ENCODE assay signal across 8 mouse cellular contexts in the genomic region with DNA sequence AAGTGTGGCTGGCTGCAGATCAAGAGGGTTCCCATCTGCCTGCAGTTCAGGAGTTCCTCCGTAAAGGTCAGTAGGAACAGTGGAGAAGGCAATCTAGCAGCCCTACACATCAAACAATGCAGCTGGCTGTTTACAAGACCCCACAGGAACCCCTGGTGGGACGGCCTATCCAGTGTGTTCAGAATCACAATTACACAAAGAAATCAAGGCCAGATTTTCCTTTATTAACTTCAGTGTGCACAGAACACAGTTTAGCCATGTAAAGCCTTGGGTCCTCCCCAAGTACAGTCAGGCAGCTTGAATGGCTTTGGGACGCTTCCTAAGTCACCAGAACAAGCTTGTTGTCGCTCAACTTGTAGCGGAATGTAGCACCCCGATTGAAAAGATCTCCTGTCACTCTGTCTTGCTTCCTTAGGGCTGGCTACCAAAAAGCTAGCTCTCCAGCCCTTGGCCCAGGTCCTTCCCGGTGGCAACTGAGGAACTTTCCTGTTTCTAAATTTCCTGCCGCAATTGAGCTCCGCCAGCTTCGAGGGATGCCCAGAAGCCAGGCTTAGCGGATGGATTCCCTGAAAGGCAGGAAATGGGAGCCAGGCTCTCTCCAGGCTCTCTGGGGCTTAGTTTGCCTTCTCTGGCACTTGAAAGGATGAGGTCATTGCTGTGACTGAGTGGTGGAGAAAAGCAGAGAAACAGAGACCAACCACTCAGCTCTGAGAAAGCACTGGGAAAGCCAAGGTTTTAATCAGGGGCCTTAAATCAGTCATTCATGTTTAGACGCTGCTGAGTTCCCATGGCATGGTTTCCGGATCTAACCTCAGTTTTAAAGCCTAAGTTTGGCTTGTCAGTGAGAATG.
DNase-seq lines count a peak whose midpoint lies in the region; ATAC-seq and TF ChIP-seq lines count a peak whose summit lies in the region.

No protein-coding gene starts in this region.

- 62% methylated on average over 13 of the region's 13 CpGs for whole genome bisulfite sequencing in forebrain, embryonic 14.5 days
- WGBS in midbrain, postnatal 0 days, result 64% methylated on average over 13 of the region's 13 CpGs

- no peaks in the 10 kb centered on the region for H3K27me3 ChIP-seq in E14TG2a.4 (ENCODE audit: insufficient read depth, low read length)
- H3K27me3 ChIP-seq in forebrain, embryonic 14.5 days (replicated peaks; ENCODE audit: control insufficient read depth, insufficient read depth, low read length), result no peaks in the 10 kb centered on the region
- no peaks in the 10 kb centered on the region for H3K27me3 ChIP-seq in midbrain, postnatal 0 days (ENCODE audit: insufficient read depth, low read length)

- H3K9ac ChIP-seq in forebrain, embryonic 14.5 days (ENCODE audit: low read length), result no peak overlapping the region
- H3K9ac ChIP-seq in midbrain, postnatal 0 days (replicated peaks; ENCODE audit: low read length, poor library complexity, severe bottlenecking), result no peak overlapping the region

- peaks cover 50% of the 10 kb centered on the region for H3K4me1 ChIP-seq in E14TG2a.4 (replicated peaks; ENCODE audit: low read depth, low read length)
- no peaks in the 10 kb centered on the region for H3K4me1 ChIP-seq in forebrain, embryonic 14.5 days (ENCODE audit: control insufficient read depth, insufficient read depth, low read length)
- H3K4me1 ChIP-seq in midbrain, postnatal 0 days (ENCODE audit: insufficient read depth, low read length), result no peaks in the 10 kb centered on the region

- TF ChIP-seq CTCF in E14TG2a.4 (conservative IDR thresholded peaks at IDR 0.05; ENCODE audit: low read length), result no peak
- no peak for TF ChIP-seq CTCF in midbrain, postnatal 0 days (IDR thresholded peaks at IDR 0.05)

- H3K27ac ChIP-seq in forebrain, embryonic 14.5 days (ENCODE audit: low read depth, low read length), result no peak overlapping the region
- H3K27ac ChIP-seq in midbrain, postnatal 0 days (ENCODE audit: low read depth, low read length), result no peak overlapping the region

- 0 out of 2 replicates have a peak, but pooled peaks cover 4% of the 10 kb centered on the region for H3K9me3 ChIP-seq in E14TG2a.4 (ENCODE audit: low read length)
- no peaks in the 10 kb centered on the region for H3K9me3 ChIP-seq in forebrain, embryonic 14.5 days (replicated peaks; ENCODE audit: control insufficient read depth, low read length)
- no peaks in the 10 kb centered on the region for H3K9me3 ChIP-seq in midbrain, postnatal 0 days (ENCODE audit: low read length)

- peak; percentile 16 for DNase-seq in adrenal gland, postnatal 10 days
- DNase-seq in adrenal gland, adult 8-10 months, result no peak
- DNase-seq in forebrain, embryonic 14.5 days (ENCODE audit: low spot score), result peak; percentile 59
- peak; percentile 33 for DNase-seq in midbrain, postnatal 0 days (ENCODE audit: low spot score)
- no peak for DNase-seq in urinary bladder, adult 2 months (ENCODE audit: low spot score)
- DNase-seq in layer of hippocampus, adult 18-20 months (ENCODE audit: low spot score in 2 of 2), result no peak

- H3K4me2 ChIP-seq in forebrain, embryonic 14.5 days (ENCODE audit: low read length), result no peak overlapping the region
- H3K4me2 ChIP-seq in midbrain, postnatal 0 days (ENCODE audit: low read depth, low read length, poor library complexity, severe bottlenecking), result no peak overlapping the region

- no peaks in the 10 kb centered on the region for H3K36me3 ChIP-seq in E14TG2a.4 (ENCODE audit: insufficient read depth, low read length)
- no peaks in the 10 kb centered on the region for H3K36me3 ChIP-seq in forebrain, embryonic 14.5 days (ENCODE audit: control insufficient read depth, insufficient read depth, low read length)
- no peaks in the 10 kb centered on the region for H3K36me3 ChIP-seq in midbrain, postnatal 0 days (ENCODE audit: insufficient read depth, low read length)

- peak; percentile 34; the same call in 1 of the 2 replicates for ATAC-seq in forebrain, embryonic 14.5 days
- ATAC-seq in hematopoietic stem cell, adult 5-6 weeks (replicated peaks in 1 of 2; ENCODE audit: insufficient read depth in 1 of 2, low FRiP score in 2 of 2, low TSS enrichment in 1 of 2, low read depth in 1 of 2, poor library complexity in 2 of 2, severe bottlenecking in 2 of 2), result 0 out of 4 replicates have a peak, but pooled peaks have one; percentile 56
- ATAC-seq in midbrain, postnatal 0 days (ENCODE audit: low FRiP score), result no peak

- 0 out of 2 replicates have a peak overlapping the region, but pooled peaks have one; percentile 13 for H3K4me3 ChIP-seq in E14TG2a.4 (replicated peaks; ENCODE audit: low read length)
- no peak overlapping the region for H3K4me3 ChIP-seq in forebrain, embryonic 14.5 days (ENCODE audit: low read depth, low read length)
- no peak overlapping the region for H3K4me3 ChIP-seq in midbrain, postnatal 0 days (ENCODE audit: low read depth, low read length)

Comparison
In these comparisons a context has a peak if more than half of its experiments do, and no peak if none do; other contexts are left out.
1. DNase-seq: peak in adrenal gland, postnatal 10 days (single experiment), forebrain, embryonic 14.5 days (single experiment) and midbrain, postnatal 0 days (single experiment); none in adrenal gland, adult 8-10 months (single experiment), urinary bladder, adult 2 months (single experiment) and layer of hippocampus, adult 18-20 months (0 of 2).